Mouse (Mus musculus) spleen, adult 2 months (tissue): ENCODE measurements around the gene Tbx1. TPM values are rescaled to one million over a fixed set of nuclear protein-coding genes. Genes with fewer than 3 reads are reported as not detected.

ENCODE experiments used
- DNase-seq, 2 experiments: peaks; one replicate each; pipeline versions ENCODE4 v3.0.0 to v3.0.0-alpha.2; 2012 to 2021; ENCODE audit warnings: low spot score in 2 of 2, low read depth in 1 of 2
- H3K27ac ChIP-seq: fragments of 200-500 bp; 2 replicates; pipeline ENCODE4 v1.5.1; 2012; ENCODE audit warnings: low read length, inconsistent platforms; ENCODE audit not compliant: insufficient read depth
- H3K27me3 ChIP-seq: fragments of 200-500 bp; 2 replicates; pipeline ENCODE4 v1.6.1; 2012; ENCODE audit warnings: mild to moderate bottlenecking, moderate library complexity, low read length, inconsistent platforms; ENCODE audit not compliant: control insufficient read depth, insufficient read depth
- H3K36me3 ChIP-seq: fragments of 200-500 bp; 2 replicates; pipeline ENCODE4 v1.6.1; 2012; ENCODE audit warnings: mild to moderate bottlenecking, low read length, inconsistent platforms; ENCODE audit not compliant: control insufficient read depth, insufficient read depth
- H3K4me1 ChIP-seq: fragments of 200-500 bp; 2 replicates; pipeline ENCODE4 v1.6.1; 2011; ENCODE audit warnings: inconsistent platforms; ENCODE audit not compliant: control insufficient read depth, insufficient read depth, insufficient read length
- H3K4me3 ChIP-seq: fragments of 200-500 bp; 2 replicates; pipeline ENCODE4 v1.5.1; 2011; ENCODE audit warnings: mild to moderate bottlenecking, inconsistent platforms; ENCODE audit not compliant: insufficient read depth, insufficient read length; ENCODE audit errors: extremely low read depth
- CTCF ChIP-seq: fragments of 200-500 bp; IDR thresholded peaks from 2 replicates; pipeline ENCODE4 v1.5.1; 2011; ENCODE audit warnings: mild to moderate bottlenecking, inconsistent platforms; ENCODE audit not compliant: insufficient read depth, insufficient read length, insufficient replicate concordance; ENCODE audit errors: extremely low read depth
- POLR2A ChIP-seq: fragments of 200-500 bp; IDR thresholded peaks from 2 replicates; pipeline ENCODE4 v1.6.1; 2011; ENCODE audit warnings: low read depth, low read length, inconsistent platforms
- WGBS: fragments of 180-500 bp; shearing (Covaris S2); methylation state at CpG from one replicate; pipeline ENCODE4 v1.1.7; 2018; 5-methylcytosine and 5-hydroxymethylcytosine counted together
- polyA plus RNA-seq: library from polyadenylated mRNA; depleted of rRNA; stranded (reverse); fragments of >200 nt; gene quantifications from 2 replicates; pipeline ENCODE4 v1.2.3, GENCODE M21; 2012; rRNA removed

Gene Tbx1
- 0.06 and 0.42 TPM in 2 replicates for polyA plus RNA-seq

GRCm38 (mm10) chr16:18589804-18590790, at the start of gene Tbx1:
Gene Tbx1, minus strand, starts transcription at chr16:18590671.
- no peak within 1 kb of the TSS for H3K27ac ChIP-seq
- H3K27me3 ChIP-seq = peaks cover 30% of the 10 kb centered on the region
- 4% methylated on average over 48 of the region's 48 CpGs for WGBS
- H3K4me1 ChIP-seq = peaks cover 5% of the 10 kb centered on the region; the same call in 1 of the 2 replicates
- peak in 1 of 2 experiments; percentile 34 for DNase-seq
- H3K36me3 ChIP-seq = no peaks in the 10 kb centered on the region
- no peak for TF ChIP-seq POLR2A
- peak; percentile 44; the same call in 1 of the 2 replicates for TF ChIP-seq CTCF
- peak within 1 kb of the TSS; percentile 53 for H3K4me3 ChIP-seq

GRCm38 (mm10) chr16:18639382-18639929, 49.0 kb upstream of the Tbx1 start:
- Histone ChIP-seq H3K4me3 (no peak overlapping the region), H3K27me3 (no peaks in the 10 kb centered on the region), H3K4me1 (no peaks in the 10 kb centered on the region), H3K27ac (no peak overlapping the region), H3K36me3 (no peaks in the 10 kb centered on the region)
- DNase-seq = no peak
- TF ChIP-seq POLR2A = no peak
- no peak for TF ChIP-seq CTCF
- WGBS = 80% methylated on average over 1 of the region's 1 CpGs

- TF ChIP-seq POLR2A (no peak), CTCF (no peak)
- WGBS = 52% methylated on average over 2 of the region's 2 CpGs
- no peak overlapping the region for H3K4me3 ChIP-seq
- no peak for DNase-seq
- H3K27me3 ChIP-seq = no peaks in the 10 kb centered on the region
- H3K27ac ChIP-seq = no peak overlapping the region
- H3K36me3 ChIP-seq = no peaks in the 10 kb centered on the region
- no peaks in the 10 kb centered on the region for H3K4me1 ChIP-seq
Measured at GRCm38 (mm10) chr16:18638396-18638795, 47.9 kb upstream of the Tbx1 start.

- Histone ChIP-seq H3K27ac (no peak overlapping the region), H3K27me3 (no peaks in the 10 kb centered on the region), H3K4me1 (no peaks in the 10 kb centered on the region), H3K4me3 (no peak overlapping the region), H3K36me3 (no peaks in the 10 kb centered on the region)
- no peak for DNase-seq
- 64% methylated on average over 3 of the region's 3 CpGs for WGBS
- no peak for TF ChIP-seq CTCF
- no peak for TF ChIP-seq POLR2A
Measured at GRCm38 (mm10) chr16:18636804-18637203, 46.3 kb upstream of the Tbx1 start.

- DNase-seq = no peak
- TF ChIP-seq CTCF (no peak), POLR2A (no peak)
- 90% methylated on average over 5 of the region's 5 CpGs for WGBS
- H3K4me1 ChIP-seq = no peaks in the 10 kb centered on the region
- H3K4me3 ChIP-seq = no peak overlapping the region
- H3K27ac ChIP-seq = no peak overlapping the region
- H3K36me3 ChIP-seq = no peaks in the 10 kb centered on the region
- H3K27me3 ChIP-seq = no peaks in the 10 kb centered on the region
Measured at GRCm38 (mm10) chr16:18636401-18636800, 45.9 kb upstream of the Tbx1 start.

GRCm38 (mm10) chr16:18633333-18633732, 42.9 kb upstream of the Tbx1 start:
- Histone ChIP-seq H3K36me3 (no peaks in the 10 kb centered on the region), H3K27ac (no peak overlapping the region), H3K27me3 (peaks cover 9% of the 10 kb centered on the region), H3K4me3 (no peak overlapping the region), H3K4me1 (no peaks in the 10 kb centered on the region; the same call in 1 of the 2 replicates)
- DNase-seq = no peak
- no peak for TF ChIP-seq CTCF
- TF ChIP-seq POLR2A = no peak
- WGBS = 40% methylated on average over 1 of the region's 1 CpGs
